Mouse (Mus musculus): Measurements from ENCODE around the gene Ankrd10. TPM values are rescaled to one million over a fixed set of nuclear protein-coding genes. Genes with fewer than 3 reads are reported as not detected.
"Not testable (repeated sequence)": the region's sequence is repeated elsewhere in the genome, so short reads cannot be mapped to it uniquely, and the experiment has no call there.

Ankrd10 gene
- 10 to 100 TPM; 53.7 to 59.6 TPM for total RNA-seq (2021)

- peak; percentile 97 for DNase-seq
These were observed at the start of gene Ankrd10 for GRCm38 (mm10) chr8:11635611-11636081. TSS of gene Ankrd10 (minus strand) at chr8:11635757.

- no peak for DNase-seq
These were observed 49.0 kb upstream of the Ankrd10 start for GRCm38 (mm10) chr8:11684558-11684957.

GRCm38 (mm10) chr8:11668308-11668707 lies 32.8 kb upstream of the Ankrd10 start:
- no peak for DNase-seq

- not testable (repeated sequence) for DNase-seq
These were observed 30.6 kb upstream of the Ankrd10 start for GRCm38 (mm10) chr8:11666023-11666716.

- DNase-seq, result no peak
These were observed 26.4 kb upstream of the Ankrd10 start for GRCm38 (mm10) chr8:11661969-11662368.

GRCm38 (mm10) chr8:11650021-11650420 lies 14.5 kb upstream of the Ankrd10 start:
- no peak for DNase-seq

- peak; percentile 40 for DNase-seq
These were observed 7.6 kb upstream of the Ankrd10 start for GRCm38 (mm10) chr8:11643123-11643522.

- no peak for DNase-seq
These were observed 5.0 kb upstream of the Ankrd10 start for GRCm38 (mm10) chr8:11640606-11641005.

- DNase-seq, result no peak
These were observed 2.0 kb upstream of the Ankrd10 start for GRCm38 (mm10) chr8:11637531-11637930.

- peak; percentile 86 for DNase-seq
These were observed 934 bp upstream of the Ankrd10 start for GRCm38 (mm10) chr8:11636324-11637057.

- peak; percentile 91 for DNase-seq
These were observed 462 bp downstream of the Ankrd10 start for GRCm38 (mm10) chr8:11635012-11635577.

- no peak for DNase-seq
These were observed 1.1 kb downstream of the Ankrd10 start for GRCm38 (mm10) chr8:11634331-11635011.

GRCm38 (mm10) chr8:11633414-11633813 lies 2.1 kb downstream of the Ankrd10 start:
- DNase-seq, result peak; percentile 40

GRCm38 (mm10) chr8:11632406-11632805 lies 3.2 kb downstream of the Ankrd10 start:
- DNase-seq, result peak; percentile 78

- no peak for DNase-seq
These were observed 6.4 kb downstream of the Ankrd10 start for GRCm38 (mm10) chr8:11629206-11629605.

- DNase-seq, result no peak
These were observed 6.9 kb downstream of the Ankrd10 start for GRCm38 (mm10) chr8:11628506-11629132.

- DNase-seq, result no peak
These were observed 7.8 kb downstream of the Ankrd10 start for GRCm38 (mm10) chr8:11627717-11628116.

- no peak for DNase-seq
These were observed 10.5 kb downstream of the Ankrd10 start for GRCm38 (mm10) chr8:11625084-11625483.

GRCm38 (mm10) chr8:11619091-11619490 lies 16.5 kb downstream of the Ankrd10 start:
- DNase-seq, result no peak

- no peak for DNase-seq
These were observed 17.5 kb downstream of the Ankrd10 start for GRCm38 (mm10) chr8:11618063-11618462.

- DNase-seq, result peak; percentile 73
These were observed 19.3 kb downstream of the Ankrd10 start for GRCm38 (mm10) chr8:11616294-11616693.

GRCm38 (mm10) chr8:11614126-11614835 lies 21.3 kb downstream of the Ankrd10 start:
- DNase-seq, result no peak
